Mouse (Mus musculus) natural killer cell, adult 2 months (primary cell): Measurements from ENCODE around the gene Hip1.
A peak's percentile ranks its signal among the peaks of the same experiment; 100 is the strongest.
"Not testable (repeated sequence)": the region's sequence is repeated elsewhere in the genome, so short reads cannot be mapped to it uniquely, and the experiment has no call there.

ENCODE experiments used
- DNase-seq, 2 experiments: peaks; one replicate each; pipeline ENCODE4 v3.0.0; 2022; ENCODE audit warnings: low spot score in 2 of 2

The Hip1 gene

DNA sequence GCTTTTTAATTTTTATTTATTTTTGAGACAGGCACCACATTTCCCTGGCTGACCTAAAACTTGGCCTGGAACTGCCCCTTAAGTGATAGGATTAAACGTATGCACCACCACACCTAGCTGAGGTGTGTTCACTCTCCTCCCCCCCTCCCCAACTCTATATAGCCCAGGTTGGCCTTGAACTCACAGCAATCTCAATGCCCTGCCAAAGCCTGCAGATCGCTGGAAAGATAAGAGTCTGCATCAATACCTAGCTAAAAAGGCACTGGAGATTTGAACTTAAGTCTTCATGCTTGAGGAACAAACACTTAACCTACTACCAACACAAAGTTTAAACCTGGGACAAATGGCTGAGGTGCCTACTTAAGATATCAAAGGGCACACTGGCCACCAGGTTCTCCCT, 52.8 kb downstream of the Hip1 start:
- no peak for DNase-seq

GRCm38 (mm10) chr5:135489695-135490294, 55.1 kb downstream of the Hip1 start:
- no peak for DNase-seq

DNA sequence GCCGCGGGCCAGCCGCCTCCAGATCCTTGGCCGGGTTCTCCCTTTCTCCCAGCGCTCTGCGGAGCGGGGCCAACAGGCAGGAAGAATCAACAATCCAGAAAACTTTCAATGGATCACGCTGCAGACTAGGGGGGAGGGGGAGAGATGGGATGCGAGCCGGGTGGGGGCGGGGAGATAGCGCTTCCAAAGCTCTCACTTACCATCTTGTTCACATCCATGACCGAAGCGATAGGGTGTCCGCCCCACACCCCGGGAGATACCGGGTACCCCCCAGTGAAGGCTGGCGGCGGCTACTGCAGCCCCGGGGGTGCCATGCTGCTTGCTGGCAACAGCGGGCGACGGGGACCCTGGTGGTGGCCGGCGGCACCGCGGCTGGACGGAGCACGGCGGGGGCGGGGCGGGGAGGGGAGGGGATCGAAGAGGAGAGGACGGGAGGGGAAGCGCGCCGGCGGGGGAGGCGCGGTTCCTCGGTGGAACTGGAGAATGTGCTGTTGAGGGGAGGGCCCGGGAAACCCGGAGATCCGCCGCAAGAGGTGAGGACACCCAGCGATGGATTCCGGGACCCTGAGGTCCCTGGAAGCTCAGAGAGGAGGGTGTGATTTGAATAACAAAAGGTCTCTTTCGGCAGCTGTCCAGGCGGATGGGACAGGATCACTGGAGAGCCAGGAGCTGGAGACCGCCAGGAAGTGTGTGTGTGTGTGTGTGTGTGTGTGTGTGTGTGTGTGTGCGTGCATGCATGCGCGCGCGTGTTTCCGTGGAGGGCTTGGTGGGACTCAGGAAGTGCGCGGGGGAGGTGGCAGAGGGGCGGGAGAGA, 55.8 kb downstream of the Hip1 start:
- peak; percentile 21 to 63 for DNase-seq

DNA sequence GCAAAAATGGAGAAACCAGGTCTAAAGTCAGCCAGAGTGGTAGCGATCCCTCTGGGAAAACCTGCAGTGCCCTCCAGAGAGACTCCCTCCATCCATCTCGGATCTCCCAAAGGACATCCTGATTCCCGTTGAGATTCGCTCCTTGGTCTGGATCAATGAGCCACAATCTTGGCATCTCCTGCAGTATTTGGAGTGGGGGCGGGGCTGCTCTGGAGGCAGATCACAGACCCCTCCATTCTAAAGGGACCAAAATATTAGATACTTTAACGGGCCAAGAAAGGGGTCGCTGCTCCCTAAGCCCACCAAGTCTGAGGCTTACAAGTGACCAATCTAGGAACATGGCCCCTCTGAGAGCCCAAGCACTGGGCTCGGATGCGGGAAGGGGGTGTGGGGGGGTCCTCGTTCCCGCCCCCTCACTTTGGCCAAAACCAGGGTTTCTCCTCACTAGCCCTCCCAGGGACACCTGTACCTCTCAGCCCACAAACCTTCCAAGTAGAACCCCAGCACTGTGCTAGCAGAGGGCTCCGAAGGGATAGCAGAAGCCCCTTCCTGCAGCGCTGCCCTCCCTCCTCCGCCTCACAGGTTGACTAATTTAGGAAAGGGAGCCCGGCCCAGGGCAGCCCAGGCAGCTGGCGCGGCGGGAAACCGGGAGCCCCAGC, 56.6 kb downstream of the Hip1 start:
- DNase-seq = no peak

DNA sequence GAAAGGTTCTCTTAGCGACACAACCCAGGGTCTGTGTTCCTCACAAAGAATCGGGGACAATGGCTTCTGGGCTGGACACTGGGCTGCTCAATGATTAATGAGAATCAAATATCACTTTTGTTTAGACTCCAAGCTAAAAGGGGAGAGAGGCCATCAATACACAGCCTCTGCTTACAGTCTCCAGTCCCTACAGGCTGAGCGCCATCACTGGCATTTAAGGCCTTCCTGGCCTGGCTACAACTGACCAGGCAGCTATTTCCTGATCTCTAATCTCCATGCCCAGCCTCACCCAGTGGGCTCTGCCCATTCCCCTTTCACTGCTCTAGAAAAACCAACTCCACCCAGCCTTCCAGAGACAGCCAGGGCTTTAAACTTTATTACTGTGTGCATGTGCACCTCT, 59.6 kb downstream of the Hip1 start:
- no peak for DNase-seq

DNA sequence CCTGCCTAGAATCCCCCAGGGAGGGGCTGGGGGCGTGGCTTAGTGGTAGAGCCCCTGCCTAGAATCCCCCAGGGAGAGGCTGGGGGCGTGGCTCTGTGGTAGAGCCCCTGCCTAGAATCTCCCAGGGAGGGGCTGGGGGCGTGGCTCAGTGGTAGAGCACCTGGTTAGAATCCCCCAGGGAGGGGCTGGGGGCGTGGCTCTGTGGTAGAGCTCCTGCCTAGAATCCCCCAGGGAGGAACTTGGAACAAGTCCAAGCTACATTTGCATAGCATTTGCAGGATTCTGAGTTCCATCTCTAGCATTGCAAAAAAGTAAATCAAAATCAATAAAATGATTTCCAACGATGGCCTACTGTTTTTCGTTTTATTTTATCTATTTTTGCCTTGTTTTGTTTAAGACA, 61.1 kb downstream of the Hip1 start:
- DNase-seq = peak in 1 of 2 experiments; percentile 21

- peak in 1 of 2 experiments; percentile 18 for DNase-seq
These were observed 65.9 kb downstream of the Hip1 start for GRCm38 (mm10) chr5:135478877-135479600.

DNA sequence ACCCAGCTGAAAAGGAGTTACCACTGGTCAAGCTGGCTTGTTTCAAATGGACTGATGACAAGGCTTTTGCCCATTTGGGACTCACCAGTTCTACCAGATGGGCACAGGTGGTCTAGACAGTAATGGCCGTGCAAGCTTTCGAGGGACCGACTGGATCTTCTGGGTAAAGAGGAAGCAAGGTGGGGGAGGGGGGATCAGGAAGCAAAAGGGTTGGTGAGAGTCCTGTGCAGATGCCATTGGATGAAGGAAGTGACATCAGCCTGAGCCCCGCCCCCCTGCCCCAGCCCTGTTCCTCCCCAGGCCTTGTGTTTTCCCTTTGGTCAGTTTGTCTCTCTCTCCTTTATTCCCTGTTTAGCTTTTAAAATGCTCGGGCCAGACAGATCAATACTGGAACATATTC, 68.7 kb downstream of the Hip1 start:
- DNase-seq = no peak

DNA sequence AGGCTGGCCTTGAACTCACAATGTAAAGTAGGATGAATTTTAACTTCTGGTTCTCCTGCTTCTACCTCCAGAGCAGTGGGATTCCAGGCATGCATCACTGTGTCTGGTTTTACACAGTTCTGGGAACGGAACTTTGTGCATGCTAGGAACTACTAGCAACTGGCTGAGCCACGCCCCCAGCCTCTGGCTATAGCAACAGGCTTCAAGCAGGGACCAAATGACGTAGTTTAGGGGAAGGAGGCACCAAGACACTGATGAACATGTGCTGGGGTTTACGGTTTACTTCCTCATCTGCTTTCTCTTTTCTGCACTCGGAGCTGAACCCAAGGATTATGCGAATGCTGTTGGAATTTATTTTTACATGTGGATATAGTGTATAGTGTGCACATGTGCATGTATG, 72.5 kb downstream of the Hip1 start:
- DNase-seq = no peak

GRCm38 (mm10) chr5:135471747-135472146, 73.2 kb downstream of the Hip1 start:
- no peak for DNase-seq

GRCm38 (mm10) chr5:135468280-135468679, 76.6 kb downstream of the Hip1 start:
- DNase-seq = no peak

DNA sequence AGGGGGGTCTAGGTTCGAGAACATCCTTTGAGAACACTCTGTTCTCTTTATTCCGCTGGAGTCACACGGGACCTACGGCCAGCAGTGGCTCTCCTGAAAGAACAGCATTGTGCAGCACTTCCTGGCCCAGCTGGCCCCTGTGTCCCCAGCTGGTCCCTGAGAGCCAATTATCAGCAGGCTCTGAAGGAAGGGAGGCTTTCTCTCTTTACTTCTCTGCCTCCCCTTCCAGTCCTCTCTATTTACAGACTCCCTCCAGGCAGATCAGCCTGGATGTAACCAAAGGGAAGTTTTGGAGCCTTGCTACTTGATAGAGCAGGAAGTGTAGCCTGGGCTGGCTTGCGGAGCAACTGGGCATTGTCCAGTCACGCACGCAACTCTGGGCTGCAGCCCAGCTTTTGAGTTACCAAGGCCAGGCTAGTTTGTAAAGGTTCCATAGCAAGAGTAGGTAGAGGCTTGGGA, 79.1 kb downstream of the Hip1 start:
- no peak for DNase-seq

DNA sequence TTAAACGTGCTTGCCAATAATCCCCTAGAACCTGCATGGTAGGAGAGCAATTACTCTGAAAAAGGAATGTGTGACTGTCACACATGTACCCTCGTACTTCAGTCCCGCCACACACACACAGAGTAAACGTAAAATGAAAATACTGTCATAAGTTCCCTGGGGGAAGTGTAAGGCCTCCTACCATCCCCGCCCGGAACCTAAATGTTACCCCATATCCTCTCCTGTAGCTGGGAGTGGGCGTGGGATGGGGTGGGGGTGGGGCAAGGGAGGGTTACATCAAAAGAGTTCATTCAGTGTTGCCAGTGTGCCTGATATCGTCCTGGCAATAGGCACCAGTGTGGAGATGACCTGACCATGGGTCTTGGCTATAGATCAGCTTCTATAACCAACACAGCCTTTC, 81.5 kb downstream of the Hip1 start:
- no peak for DNase-seq

DNA sequence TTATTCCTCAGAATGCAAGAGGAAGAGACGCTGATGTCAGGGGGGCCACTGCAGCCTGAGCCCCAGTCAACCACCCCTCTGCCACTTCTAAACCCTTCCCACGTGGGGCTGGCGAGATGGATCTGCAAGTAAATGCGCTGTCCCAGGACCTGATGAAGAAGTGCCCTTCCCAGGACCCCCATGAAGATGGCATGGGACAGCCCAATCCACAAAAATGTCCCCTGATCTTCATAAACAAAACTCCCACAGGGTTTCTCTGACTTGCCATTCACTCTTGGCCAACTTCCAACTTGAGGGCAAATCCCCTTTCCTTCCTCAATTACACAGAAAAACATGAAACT, 84.1 kb downstream of the Hip1 start:
- DNase-seq = no peak

GRCm38 (mm10) chr5:135460152-135460832, 84.6 kb downstream of the Hip1 start:
- DNase-seq = no peak

DNA sequence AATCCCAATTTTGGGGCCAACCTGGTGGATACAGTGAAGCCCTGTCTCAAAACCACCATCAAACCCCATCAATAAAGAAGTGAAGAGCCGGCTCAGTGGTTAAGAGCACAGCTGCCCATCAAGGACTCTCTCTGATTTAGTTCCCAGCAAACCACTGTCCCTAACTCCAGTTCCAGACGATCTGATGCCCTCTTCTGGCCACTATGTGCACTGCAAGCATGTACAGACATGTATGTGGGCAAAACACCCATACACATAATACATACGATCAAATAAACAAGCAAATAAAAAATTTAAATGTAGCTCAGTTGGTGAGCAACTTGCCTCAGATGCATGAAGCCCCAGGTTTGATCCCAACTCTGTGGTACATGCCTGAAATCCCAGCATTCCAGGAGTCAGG, 85.4 kb downstream of the Hip1 start:
- peak; percentile 19 to 34 for DNase-seq

- no peak for DNase-seq
These were observed 87.0 kb downstream of the Hip1 start for GRCm38 (mm10) chr5:135457961-135458360.

- no peak for DNase-seq
These were observed 88.4 kb downstream of the Hip1 start for GRCm38 (mm10) chr5:135456515-135456914.

DNA sequence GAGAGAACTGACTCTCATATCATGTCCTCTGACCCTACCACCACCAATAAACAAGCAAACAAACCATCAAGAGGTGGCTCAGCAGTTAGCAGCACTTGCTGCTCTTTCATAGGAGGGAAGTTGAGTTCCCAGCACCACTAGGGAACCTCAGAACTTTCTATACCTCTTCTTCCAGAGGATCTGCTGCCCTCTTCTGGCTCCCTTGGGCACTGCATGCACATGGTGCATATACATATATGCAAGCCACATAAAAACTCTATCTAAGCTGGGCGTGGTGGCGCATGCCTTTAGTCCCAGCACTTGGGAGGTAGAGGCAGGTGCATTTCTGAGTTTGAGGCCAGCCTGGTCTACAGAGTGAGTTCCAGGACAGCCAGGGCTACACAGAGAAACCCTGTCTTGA, 90.7 kb downstream of the Hip1 start:
- DNase-seq = no peak

DNA sequence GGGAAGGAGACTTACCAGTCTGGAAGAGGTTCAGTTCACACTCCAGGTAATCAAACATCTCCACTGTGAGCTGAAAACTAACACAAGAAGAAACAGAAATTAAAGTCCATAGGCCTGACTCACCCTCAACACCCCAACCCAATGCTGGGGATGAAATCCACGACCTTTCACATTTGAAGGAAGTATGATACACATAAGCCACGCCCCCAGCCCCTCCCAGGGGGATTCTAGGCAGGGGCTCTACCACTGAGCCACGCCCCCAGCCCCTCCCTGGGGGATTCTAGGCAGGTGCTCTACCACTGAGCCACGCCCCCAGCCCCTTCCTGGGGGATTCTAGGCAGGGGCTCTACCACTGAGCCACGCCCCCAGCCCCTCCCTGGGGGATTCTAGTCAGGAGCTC, 93.4 kb downstream of the Hip1 start:
- not testable (repeated sequence) for DNase-seq

DNA sequence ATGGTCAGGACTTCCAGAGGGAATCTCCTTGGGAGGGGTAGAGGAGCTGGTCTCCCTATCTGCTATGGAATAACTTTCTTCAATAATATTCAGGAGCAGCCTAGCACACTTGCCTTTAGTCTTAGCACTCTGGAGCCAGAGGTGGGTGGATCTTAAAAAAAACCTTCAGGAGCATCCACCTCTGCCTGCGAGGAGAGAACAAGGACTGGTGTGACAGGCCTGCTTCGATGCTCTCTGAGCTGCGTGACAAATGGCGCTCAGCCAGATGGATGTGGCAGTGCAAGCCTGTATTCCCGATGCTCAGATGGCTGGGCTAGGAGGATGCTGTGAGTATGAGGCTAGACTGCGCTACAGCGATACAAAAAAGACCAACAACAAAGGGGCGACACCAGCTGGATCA, 93.8 kb downstream of the Hip1 start:
- DNase-seq = no peak

DNA sequence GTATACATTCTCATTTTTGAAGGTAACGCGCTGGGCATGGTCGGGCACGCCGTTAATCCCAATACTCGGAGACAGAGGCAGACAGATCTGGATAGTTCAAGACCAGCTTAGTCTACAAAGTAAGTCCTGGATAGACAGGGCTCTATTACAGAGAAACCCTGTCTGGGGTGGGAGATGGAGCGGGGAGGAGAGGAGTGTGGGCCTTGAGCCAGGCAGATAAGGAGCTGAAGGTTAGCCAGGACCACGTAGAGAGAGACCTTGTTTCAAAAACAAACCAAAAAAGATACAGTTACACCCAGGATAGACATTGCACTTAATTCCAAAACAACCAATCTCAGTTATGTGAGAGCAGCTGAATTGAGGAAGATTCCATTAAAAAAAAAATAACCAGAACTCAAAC, 99.2 kb downstream of the Hip1 start:
- no peak for DNase-seq
